Mouse (Mus musculus): ENCODE results near the gene Pagr1a.

The Pagr1a gene

DNA sequence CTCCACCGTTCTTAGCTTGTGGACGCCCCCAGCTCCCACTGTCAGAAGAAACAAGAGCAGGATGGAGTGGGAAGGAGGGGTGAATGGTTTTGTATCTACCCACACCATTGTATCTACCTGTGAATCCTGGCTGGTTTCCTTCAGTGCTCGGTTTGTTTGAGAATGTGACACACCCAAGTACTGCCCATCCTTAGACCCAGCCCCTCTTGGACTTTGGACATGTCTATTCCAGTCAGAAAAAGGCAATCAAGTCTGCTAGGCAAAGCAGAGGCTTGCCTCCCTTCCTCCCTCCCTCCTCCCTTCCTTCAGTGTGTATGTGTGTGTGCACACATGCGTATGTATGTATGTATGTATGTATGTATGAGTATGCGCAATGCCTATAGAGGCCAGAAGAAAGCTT, 13.5 kb downstream of the Pagr1a start:
- DNase-seq (ENCODE audit: low spot score in 2 of 2) = no peak

DNA sequence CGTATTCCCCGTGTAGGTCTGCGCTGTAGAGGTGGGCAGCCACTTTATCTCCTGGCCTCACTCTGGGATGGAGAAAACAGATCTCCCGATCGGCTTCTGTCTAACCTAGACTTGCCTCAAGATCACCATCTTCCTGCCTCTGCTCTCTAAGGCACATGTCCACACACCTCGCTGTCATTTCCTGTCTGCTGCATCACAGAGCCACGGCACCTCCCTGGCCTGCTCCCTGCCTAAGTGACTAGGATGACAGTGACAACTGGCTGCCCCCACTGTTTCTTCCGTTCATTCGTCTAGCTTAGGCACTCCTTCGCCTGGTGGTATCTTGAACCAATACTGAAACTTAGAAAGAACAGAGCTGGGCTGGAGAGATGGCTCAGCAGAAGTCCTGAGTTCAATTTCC, 17.6 kb downstream of the Pagr1a start:
- DNase-seq (ENCODE audit: low spot score in 2 of 2) = no peak

DNA sequence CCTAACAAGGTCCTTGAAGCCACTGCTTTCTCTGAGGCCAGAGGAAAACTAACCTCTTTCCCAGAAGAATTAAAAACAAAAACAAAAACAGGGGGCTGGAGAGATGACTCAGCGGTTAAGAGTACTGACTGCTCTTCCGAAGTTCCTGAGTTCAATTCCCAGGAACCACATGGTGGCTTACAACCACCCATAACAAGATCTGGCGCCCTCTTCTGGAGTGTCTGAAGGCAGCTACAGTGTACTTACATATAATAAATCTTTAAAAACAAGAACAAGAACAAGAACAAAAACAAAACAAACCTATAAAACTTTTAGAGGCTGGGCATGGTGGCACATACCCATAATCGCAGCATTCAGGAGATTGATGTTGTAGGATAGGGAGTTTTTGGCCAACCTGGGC, 20.7 kb downstream of the Pagr1a start:
- DNase-seq (ENCODE audit: low spot score in 2 of 2) = no peak

DNA sequence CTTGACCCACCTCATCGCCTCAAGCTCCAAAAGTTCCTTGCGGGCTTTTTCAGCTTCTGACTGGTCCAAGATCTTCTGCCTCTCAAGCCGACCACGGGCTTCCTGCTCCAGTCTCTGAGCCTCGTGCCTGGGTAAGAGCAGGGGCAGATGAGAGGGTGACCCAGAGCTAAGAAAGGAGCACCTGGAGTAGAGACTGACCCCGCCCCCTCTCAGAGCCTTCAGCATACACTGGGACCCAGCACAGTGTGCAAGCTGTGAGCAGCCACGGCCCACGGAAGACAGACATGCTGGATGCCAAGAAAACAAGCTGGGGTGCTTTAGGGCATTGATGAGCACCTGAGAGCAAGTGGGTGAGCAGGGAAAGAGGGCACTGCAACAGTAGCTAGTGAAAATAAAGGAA, 28.3 kb downstream of the Pagr1a start:
- DNase-seq (ENCODE audit: low spot score in 2 of 2) = no peak

DNA sequence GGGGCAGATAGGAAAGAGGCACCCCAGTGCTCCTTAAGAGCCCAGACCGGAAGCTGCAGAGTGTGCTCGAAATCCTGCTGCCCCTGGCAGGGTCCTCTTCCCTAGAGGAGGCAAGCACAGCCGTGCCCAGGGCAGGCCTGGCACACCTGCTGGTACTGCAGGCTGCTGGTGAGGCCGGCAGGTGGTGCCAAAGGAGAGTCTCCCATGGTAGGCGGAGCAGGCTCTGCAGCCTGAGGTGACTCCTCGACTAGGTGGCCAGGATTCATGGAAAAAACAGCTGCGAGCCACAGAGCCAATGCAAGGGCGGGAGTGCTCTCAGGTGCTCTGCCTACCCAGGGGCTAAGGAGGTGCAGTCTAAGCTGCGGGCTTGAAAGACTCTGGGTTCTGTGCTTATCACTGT, 30.8 kb downstream of the Pagr1a start:
- peak in 1 of 2 experiments; percentile 32 for DNase-seq (ENCODE audit: low spot score in 2 of 2)

DNA sequence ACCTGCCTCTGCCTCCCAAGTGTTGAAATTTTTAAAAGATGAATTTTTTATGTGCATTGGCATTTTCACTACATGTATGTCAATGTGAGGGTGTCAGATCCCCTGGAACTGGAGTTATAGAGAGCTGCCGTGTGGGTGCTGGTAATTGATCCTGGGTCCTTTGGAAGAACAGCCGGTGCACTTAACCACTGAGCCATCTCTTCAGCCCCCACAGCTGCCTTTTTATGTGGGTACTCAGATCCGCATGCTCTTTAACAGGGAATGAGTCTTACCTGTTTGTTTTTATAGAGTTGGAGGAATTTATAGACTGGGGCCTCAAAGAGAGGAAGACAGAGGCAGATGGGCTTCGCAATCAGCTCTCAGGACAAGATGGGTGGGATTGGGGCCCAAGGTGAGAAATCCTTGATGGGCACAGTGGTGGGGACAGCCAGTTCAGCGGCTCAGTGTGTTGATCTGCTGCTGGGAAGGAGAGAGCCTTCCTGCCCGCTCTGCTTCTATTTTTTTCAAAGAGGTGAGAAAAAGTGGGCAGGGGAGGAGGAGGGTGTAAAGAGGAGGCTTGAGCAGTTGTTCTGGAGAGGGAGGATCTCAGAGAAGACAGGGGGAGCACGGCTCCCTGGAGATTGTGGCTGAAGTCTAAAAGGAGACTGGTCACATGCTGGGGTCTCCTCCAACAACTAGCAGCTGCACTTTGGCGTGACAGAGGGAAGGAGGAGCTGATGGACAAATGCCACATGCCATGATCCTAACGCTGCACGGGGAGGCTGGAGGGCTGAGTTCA, 32.3 kb downstream of the Pagr1a start:
- DNase-seq (ENCODE audit: low spot score in 2 of 2) = no peak

DNA sequence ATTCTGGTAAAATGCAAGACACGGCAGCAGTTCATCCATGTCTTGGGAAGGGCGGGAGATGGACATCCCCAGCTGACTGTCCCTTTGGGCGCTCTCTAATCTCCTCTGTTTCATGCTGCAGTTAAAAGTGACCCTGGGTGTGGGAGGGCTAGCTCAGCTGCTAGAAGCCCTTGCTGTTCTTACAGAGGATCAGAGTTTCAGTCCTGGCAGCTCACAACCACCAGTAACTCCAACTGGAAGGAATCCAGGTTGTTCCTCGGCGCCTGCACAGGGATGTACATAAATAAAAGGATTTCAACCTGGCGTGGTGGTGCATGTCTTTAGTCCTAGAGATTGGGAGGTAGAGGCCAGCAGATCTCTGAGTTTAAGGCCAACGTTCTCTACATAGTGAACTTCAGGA, 34.0 kb downstream of the Pagr1a start:
- no peak for DNase-seq (ENCODE audit: low spot score in 2 of 2)

DNA sequence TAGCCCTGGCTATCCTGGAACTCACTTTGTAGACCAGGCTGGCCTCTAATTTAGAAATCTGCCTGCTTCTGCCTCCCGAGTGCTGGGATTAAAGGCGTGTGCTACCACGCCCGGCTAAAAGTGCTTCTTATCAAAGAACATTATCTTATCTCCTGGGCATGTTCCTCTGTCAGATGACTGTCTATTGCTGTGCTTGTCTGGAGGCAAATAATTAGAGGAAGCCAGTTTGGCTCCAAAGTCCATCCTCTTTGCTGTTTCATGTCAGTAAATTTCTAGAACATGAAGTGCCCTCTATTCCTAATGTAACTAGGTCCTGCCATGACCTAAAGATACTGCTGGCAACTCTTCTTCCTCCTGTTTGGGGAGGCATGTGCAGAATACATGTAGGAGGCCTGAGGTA, 35.1 kb downstream of the Pagr1a start:
- no peak for DNase-seq (ENCODE audit: low spot score in 2 of 2)

DNA sequence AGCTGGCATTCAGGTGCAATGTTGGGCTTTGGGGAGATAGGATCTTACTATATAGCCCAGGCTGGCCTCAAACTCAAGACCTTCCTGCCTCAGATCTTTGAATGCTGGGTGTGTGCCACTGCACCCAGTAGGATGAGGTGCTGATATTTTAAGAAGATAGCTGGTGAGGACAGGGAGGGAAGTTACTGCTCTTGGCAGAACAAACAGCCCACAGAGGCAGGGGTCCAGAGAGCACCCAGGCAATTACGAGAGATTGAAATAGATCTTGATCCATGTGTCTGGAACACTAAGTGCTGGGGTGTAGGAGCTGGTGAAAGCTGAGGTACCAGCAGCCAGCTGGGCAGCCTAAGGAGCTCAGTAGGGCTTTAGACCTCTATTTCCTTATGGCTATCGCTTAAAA, 35.6 kb downstream of the Pagr1a start:
- no peak for DNase-seq (ENCODE audit: low spot score in 2 of 2)

DNA sequence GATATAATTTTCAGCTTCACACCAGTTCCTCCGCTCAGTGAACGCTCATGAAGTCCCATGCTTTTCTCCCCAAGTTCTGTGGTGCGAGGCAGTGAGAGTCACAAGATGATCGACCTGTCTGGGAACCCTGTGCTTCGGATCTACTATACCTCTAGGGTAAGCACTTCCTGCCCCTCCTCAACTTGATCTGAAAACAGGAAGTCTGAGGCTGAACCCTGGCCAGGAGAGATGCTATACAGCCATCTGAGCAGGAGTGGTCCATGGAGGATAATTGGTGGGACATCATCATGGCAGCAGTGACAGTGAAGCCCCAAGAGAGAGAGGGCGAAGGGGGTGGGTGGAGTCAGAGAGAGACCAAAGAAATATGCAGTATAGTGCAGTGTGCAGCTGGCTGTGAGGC, 38.3 kb downstream of the Pagr1a start:
- no peak for DNase-seq (ENCODE audit: low spot score in 2 of 2)

DNA sequence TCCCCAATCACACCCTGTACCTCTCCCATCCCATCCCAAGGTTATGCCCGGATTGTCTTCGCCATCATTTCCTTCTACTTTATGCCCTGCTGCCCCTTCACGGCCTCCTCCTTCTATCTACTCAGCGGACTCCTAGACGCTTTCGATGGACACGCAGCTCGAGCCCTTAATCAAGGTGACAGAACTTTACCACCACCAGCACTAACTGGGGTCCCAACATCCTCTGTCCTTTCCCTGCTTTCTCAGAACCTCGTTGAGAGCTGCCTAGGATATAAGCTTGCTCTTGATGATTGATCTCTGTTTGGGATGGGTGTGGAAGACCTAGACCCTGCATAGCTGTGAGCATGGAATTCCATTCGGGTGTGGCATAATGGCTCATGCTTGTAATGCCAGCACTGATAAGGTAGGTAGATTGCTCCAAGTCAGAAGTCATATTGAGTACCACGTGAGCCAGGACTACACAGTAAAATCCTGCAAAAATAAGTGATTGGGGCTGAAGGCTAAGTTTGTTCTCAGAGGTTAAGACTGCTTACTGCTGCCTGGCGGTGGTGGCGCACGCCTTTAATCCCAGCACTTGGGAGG, 40.2 kb downstream of the Pagr1a start:
- no peak for DNase-seq (ENCODE audit: low spot score in 2 of 2)

DNA sequence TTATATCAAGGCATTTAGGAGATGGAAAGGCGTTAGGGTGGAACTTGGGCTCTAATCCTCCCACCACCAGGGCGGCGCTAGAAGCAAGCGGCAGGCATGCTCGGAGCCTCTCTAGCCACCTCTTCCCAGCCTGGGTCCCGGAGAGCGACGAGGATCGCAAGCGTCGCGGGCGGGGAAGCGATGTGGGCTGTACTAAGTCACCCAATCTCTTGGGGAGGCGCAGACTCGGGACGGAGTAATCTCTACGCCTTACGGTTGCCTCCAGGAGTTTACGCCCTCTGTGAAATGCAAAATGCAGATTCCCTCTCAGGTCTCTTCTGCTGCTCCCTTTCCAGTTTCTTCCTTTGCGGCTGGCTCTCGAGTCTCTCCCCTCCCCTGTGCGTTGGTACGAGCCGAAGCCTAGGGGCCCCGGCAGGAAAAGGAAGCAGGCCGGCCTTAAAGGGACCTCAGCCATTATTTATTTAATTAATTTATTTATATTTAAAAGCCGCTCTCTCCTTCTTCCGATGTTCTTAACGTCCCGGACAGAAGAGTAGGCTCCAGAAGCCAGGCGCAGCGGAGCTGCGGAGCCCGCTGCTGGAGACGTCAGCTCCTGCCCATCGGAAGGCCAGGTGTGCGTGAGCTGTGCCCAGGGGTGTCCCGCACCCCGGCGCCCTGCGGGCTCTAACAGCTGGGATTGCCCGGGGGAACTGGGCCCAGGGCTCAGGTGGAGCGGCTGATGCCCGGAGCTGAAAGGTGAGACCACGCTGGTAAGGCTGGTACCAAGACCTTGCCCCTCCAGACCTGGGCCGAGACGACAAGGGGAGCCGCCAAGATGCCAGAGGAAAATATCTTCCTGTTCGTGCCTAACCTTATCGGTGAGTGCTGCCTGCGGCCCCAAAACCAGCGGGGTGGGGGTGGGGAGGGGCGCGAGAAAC, 40.9 kb downstream of the Pagr1a start, which contains the start of gene Cdiptos:
Gene Cdiptos (minus strand): TSS at position 149 of the 917 bp plus-strand sequence.
- peak; percentile 89 to 95 for DNase-seq (ENCODE audit: low spot score in 2 of 2)

DNA sequence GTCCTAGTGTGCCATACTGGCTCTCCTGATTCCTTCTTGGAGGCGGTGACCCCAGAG, 41.4 kb downstream of the Pagr1a start, which contains the start of gene Cdipt:
Gene Cdipt (plus strand): TSS at position 22 of the 57 bp plus-strand sequence.
- DNase-seq (ENCODE audit: low spot score in 2 of 2) = no peak

DNA sequence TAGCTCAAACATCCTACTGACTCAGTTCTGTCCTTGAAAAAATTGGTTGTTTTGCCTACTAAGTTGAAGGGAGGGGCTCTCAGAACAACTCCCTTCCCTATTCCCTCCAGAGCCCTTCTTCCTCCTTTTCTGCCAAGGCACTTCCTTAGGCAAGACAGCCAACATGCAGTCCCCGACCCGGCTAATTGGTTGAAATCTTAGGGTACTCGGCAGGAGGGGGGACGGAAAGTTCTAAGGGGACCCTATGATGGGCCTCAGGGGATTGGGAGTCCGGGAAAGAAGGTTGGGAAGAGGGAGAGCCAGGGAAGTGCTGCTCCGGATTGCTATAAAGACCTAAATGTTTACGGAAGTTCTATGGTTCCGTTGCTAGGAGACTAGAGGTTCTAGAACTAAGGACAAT, 41.7 kb downstream of the Pagr1a start:
- no peak for DNase-seq (ENCODE audit: low spot score in 2 of 2)

DNA sequence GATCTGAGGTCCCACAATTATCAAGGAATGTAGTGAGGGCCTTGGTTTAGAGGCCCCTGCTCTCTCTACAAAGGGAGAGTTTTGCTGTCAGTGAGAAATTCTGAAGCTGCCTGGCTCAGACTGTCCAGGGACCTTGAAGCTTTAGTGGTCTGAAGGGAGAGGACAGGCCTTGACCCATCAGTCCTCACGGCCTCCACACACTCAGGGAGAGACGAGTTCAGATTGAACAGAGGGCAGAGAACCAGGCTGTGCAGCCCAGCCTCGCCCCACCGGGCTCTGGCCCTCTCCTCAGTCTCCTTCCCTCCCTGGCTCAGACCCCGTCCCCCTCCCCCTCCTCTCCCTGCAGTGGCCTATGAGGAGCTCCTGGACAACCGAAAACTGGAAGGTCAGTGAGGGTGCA, 49.8 kb downstream of the Pagr1a start:
- no peak for DNase-seq (ENCODE audit: low spot score in 2 of 2)

DNA sequence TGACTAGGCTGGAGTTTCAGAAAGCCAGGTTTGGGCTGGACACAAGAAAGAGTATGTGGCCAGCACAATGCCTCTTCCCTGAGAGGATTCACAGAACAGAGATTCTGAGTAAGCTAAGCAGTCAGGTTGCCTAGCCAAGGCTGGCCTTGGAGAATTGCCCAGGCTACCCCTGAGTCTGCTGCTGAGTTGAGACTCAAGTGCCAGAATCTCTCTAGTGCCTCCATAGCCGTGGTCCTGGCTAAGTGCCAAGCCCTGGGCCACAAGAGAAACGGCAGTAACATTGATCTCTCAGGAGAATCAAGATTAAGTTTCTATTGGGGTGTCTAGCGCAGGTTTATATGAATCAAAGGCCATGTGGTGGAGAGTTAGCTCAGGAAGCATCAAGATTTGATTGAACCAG, 51.6 kb downstream of the Pagr1a start:
- no peak for DNase-seq (ENCODE audit: low spot score in 2 of 2)

Measured in frontal cortex, postnatal 10 days (tissue).